8 mouse cellular contexts compared by ENCODE assay signal in the genomic region with DNA sequence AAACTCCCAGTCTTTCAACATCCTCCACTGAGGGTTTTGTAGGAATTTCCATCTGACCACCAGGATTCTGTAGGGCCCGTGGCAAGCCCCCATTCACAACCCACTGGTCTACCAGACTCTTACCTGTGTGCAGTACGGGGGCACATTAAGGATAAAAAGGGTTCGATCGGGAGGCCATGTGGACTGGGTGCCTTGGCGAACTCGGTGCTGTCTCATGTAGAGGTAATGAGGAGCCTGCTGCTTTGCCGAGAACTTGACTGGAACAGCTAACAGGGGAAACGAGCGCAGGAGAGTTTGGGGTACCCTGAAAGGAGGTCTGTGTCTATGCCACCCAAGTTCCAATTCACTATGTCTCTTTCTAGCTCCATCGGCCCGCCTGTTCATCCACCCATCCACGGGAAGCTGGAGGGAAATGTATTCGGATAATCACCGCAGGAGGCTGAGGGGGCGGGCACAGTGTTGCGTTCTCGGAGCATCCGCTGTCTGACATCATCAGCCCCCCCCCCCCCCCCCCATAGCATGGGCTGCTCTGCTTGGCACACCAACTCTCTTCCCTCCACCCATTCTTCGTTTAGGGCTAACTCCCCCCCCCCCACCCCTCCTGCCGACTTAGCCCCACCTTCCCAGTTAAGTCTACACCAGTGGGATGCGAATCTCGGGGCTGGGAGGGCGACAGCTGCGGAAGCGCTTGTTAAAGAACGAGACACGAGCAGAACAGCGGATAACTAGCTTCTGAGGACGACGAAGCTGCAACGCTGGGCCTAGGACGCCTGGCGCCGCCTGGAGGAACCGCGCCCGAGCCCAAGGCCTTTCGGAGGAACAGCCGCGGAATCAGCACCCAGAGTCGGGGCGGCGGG. TPM values are rescaled to one million over a fixed set of nuclear protein-coding genes. Genes with fewer than 3 reads are reported as not detected.
DNase-seq lines count a peak whose midpoint lies in the region; ATAC-seq and TF ChIP-seq lines count a peak whose summit lies in the region.

No protein-coding gene starts in this region.

- peak overlapping the region; percentile 74 for H3K27ac ChIP-seq in heart, adult 2 months
- H3K27ac ChIP-seq in neural tube, embryonic 15.5 days (replicated peaks): peak overlapping the region; percentile 84

- TF ChIP-seq CTCF in Patski (IDR thresholded peaks at IDR 0.05): no peak
- peak; percentile 28 for TF ChIP-seq CTCF in heart, adult 2 months (IDR thresholded peaks at IDR 0.05)
- TF ChIP-seq CTCF in lung, adult 2 months (IDR thresholded peaks at IDR 0.05; ENCODE audit: insufficient read depth, low read length): no peak

- in situ Hi-C loops in Patski (cut with MboI; ENCODE audit: low pct_unique_long_range_greater_than_20kb): no loop called here

- no peaks in the 10 kb centered on the region for H3K27me3 ChIP-seq in Patski
- no peaks in the 10 kb centered on the region for H3K27me3 ChIP-seq in heart, adult 2 months (ENCODE audit: control insufficient read depth, insufficient read depth, low read length)
- H3K27me3 ChIP-seq in neural tube, embryonic 15.5 days (replicated peaks): no peaks in the 10 kb centered on the region

- CTCF ChIA-PET in Patski (lab: Charles Lee): no interaction called here

- no peaks in the 10 kb centered on the region for H3K36me3 ChIP-seq in heart, adult 2 months (ENCODE audit: control insufficient read depth, insufficient read depth, low read length)
- peaks cover 47% of the 10 kb centered on the region for H3K36me3 ChIP-seq in neural tube, embryonic 15.5 days

- 3% methylated on average over 43 of the region's 43 CpGs for WGBS in heart, adult 2 months
- WGBS in lung, adult 2 months: 3% methylated on average over 41 of the region's 43 CpGs
- WGBS in neural tube, embryonic 15.5 days: 4% methylated on average over 43 of the region's 43 CpGs

- H3K4me1 ChIP-seq in heart, adult 2 months (ENCODE audit: control insufficient read depth, insufficient read depth, low read length): no peaks in the 10 kb centered on the region
- H3K4me1 ChIP-seq in lung, adult 2 months (ENCODE audit: control insufficient read depth, insufficient read depth, low read length): no peaks in the 10 kb centered on the region
- peaks cover 25% of the 10 kb centered on the region for H3K4me1 ChIP-seq in neural tube, embryonic 15.5 days

- H3K4me3 ChIP-seq in heart, adult 2 months: peak overlapping the region; percentile 95
- peak overlapping the region; percentile 98 for H3K4me3 ChIP-seq in lung, adult 2 months (replicated peaks; ENCODE audit: extremely low read depth, low read depth, low read length)
- H3K4me3 ChIP-seq in neural tube, embryonic 15.5 days (replicated peaks): peak overlapping the region; percentile 77

- H3K4me2 ChIP-seq in neural tube, embryonic 15.5 days: peak overlapping the region; percentile 62

- H3K9me3 ChIP-seq in neural tube, embryonic 15.5 days (replicated peaks): no peaks in the 10 kb centered on the region

- intact Hi-C loops in heart, adult 2 months (cut with DNase I): loop anchor here (1.0 kb wide), 1 partner anchor 27 kb away; a partner anchor contains a TSS

- POLR2A ChIA-PET in Patski (lab: Charles Lee): interaction anchor here (0.9 to 1.1 kb wide), 2 partner anchors 17 to 50 kb away, joined by 3 to 4 read pairs; no protein-coding TSS in a partner anchor

- no peak for TF ChIP-seq EP300 in heart, adult 2 months (IDR thresholded peaks at IDR 0.05; ENCODE audit: insufficient read depth, low read depth, low read length)

- TF ChIP-seq POLR2A in heart, adult 2 months (IDR thresholded peaks at IDR 0.05; ENCODE audit: insufficient read depth, low read depth, low read length): no peak
- no peak for TF ChIP-seq POLR2A in lung, adult 2 months (IDR thresholded peaks at IDR 0.05; ENCODE audit: borderline replicate concordance, extremely low read depth, low read depth, low read length)

- peak overlapping the region; percentile 84 for H3K9ac ChIP-seq in heart, adult 2 months (ENCODE audit: low read depth, low read length)
- H3K9ac ChIP-seq in neural tube, embryonic 15.5 days (replicated peaks): peak overlapping the region; percentile 72

- H3K79me2 ChIP-seq in heart, adult 2 months (replicated peaks; ENCODE audit: control insufficient read depth, insufficient read depth, low read length): no peaks in the 10 kb centered on the region

- DNase-seq in 416B (ENCODE audit: low read depth): peak; percentile 77
- no peak for DNase-seq in Patski (ENCODE audit: low read depth, low spot score)
- peak; percentile 40 to 52 for DNase-seq in cerebellum, postnatal 36 days
- DNase-seq in heart, adult 2 months: peak; percentile 38 to 43
- peak; percentile 60 for DNase-seq in kidney, postnatal 14 days
- DNase-seq in lung, adult 2 months: no peak
- DNase-seq in yolk sac, embryonic 10.5 days (ENCODE audit: low spot score): peak; percentile 61

- peak; percentile 30 for ATAC-seq in Patski
- ATAC-seq in neural tube, embryonic 15.5 days (ENCODE audit: low FRiP score): peak; percentile 73

RNA-seq across cellular contexts. Expression of a gene that starts 0.7 kb away (rescaled TPM):
- 90.6 TPM for polyA plus RNA-seq in Patski (2021)
- total RNA-seq in heart, adult 2 months (2021): 10 to 100 TPM; 39.9 to 40.9 TPM
- 60.0 and 62.0 TPM in 2 replicates for polyA plus RNA-seq in heart, adult 2 months (2012; rRNA removed)
- 82.1 and 85.3 TPM in 2 replicates for polyA plus RNA-seq in lung, adult 2 months (2012; rRNA removed)
- polyA plus RNA-seq in neural tube, embryonic 15.5 days (2015; fragmentation: Nextera tagmentation; extraction: Ambion mirVana): 77.4 and 81.1 TPM in 2 replicates

RNA-seq across cellular contexts. Expression of a gene that starts 27.2 kb away (rescaled TPM):
- 97.2 TPM for polyA plus RNA-seq in Patski (2021)
- total RNA-seq in heart, adult 2 months (2021): 10 to 100 TPM; 23.6 to 24.7 TPM
- polyA plus RNA-seq in heart, adult 2 months (2012; rRNA removed): 20.0 and 27.0 TPM in 2 replicates
- 46.5 and 55.8 TPM in 2 replicates for polyA plus RNA-seq in lung, adult 2 months (2012; rRNA removed)
- polyA plus RNA-seq in neural tube, embryonic 15.5 days (2015; fragmentation: Nextera tagmentation; extraction: Ambion mirVana): 127 and 134 TPM in 2 replicates

RNA-seq across cellular contexts. Expression of a gene that starts 32.6 kb away (rescaled TPM):
- polyA plus RNA-seq in Patski (2021): 75.3 TPM
- total RNA-seq in heart, adult 2 months (2021): 10 to 100 TPM; 36.8 to 41.0 TPM
- polyA plus RNA-seq in heart, adult 2 months (2012; rRNA removed): 82.7 and 90.2 TPM in 2 replicates
- polyA plus RNA-seq in lung, adult 2 months (2012; rRNA removed): 38.6 and 43.5 TPM in 2 replicates
- polyA plus RNA-seq in neural tube, embryonic 15.5 days (2015; fragmentation: Nextera tagmentation; extraction: Ambion mirVana): 30.9 and 42.9 TPM in 2 replicates

RNA-seq across cellular contexts. Expression of a gene that starts 50.5 kb away (rescaled TPM):
- 466 TPM for polyA plus RNA-seq in Patski (2021)
- 10 to 100 TPM; 75.6 to 87.2 TPM for total RNA-seq in heart, adult 2 months (2021)
- 97.7 and 103 TPM in 2 replicates for polyA plus RNA-seq in heart, adult 2 months (2012; rRNA removed)
- polyA plus RNA-seq in lung, adult 2 months (2012; rRNA removed): 438 and 440 TPM in 2 replicates
- 112 and 128 TPM in 2 replicates for polyA plus RNA-seq in neural tube, embryonic 15.5 days (2015; fragmentation: Nextera tagmentation; extraction: Ambion mirVana)

Comparison
In these comparisons a context has a peak if more than half of its experiments do, and no peak if none do; other contexts are left out.
1. DNase-seq: peak in 416B (single experiment), cerebellum, postnatal 36 days (2 of 2), heart, adult 2 months (2 of 2), kidney, postnatal 14 days (single experiment) and yolk sac, embryonic 10.5 days (single experiment); none in Patski (single experiment) and lung, adult 2 months (single experiment).
2. Peak in every context shown above with its lines, with median percentiles within 50 percentile points of each other: H3K4me3 ChIP-seq.